Mouse (Mus musculus): ENCODE results near the gene Ppp6r3. TPM values are rescaled to one million over a fixed set of nuclear protein-coding genes. Genes with fewer than 3 reads are reported as not detected.

Ppp6r3 gene
- polyA plus RNA-seq, 1 experiment = 28.8 TPM

- H3K4me3 ChIP-seq (ENCODE audit: control insufficient read depth, low read depth, low read length) = peak overlapping the region; percentile 41
- H3K36me3 ChIP-seq (ENCODE audit: control insufficient read depth, insufficient read depth, low read length) = no peaks in the 10 kb centered on the region
- no peaks in the 10 kb centered on the region for H3K27me3 ChIP-seq (ENCODE audit: control insufficient read depth, insufficient read depth, low read length)
- no peak for TF ChIP-seq POLR2A (IDR thresholded peaks at IDR 0.05; ENCODE audit: control insufficient read depth, low read depth, low read length)
- H3K4me1 ChIP-seq (ENCODE audit: control insufficient read depth, insufficient read depth, low read length) = peaks cover 10% of the 10 kb centered on the region
- H3K27ac ChIP-seq (ENCODE audit: control insufficient read depth, insufficient read depth, low read depth, low read length) = peak overlapping the region; percentile 97
Measured at GRCm38 (mm10) chr19:3576451-3577264, 1.1 kb upstream of the Ppp6r3 start.

- Histone ChIP-seq H3K27ac (ENCODE audit: control insufficient read depth, insufficient read depth, low read depth, low read length) (peak overlapping the region; percentile 88), H3K36me3 (ENCODE audit: control insufficient read depth, insufficient read depth, low read length) (no peaks in the 10 kb centered on the region), H3K27me3 (ENCODE audit: control insufficient read depth, insufficient read depth, low read length) (no peaks in the 10 kb centered on the region), H3K4me1 (ENCODE audit: control insufficient read depth, insufficient read depth, low read length) (peaks cover 10% of the 10 kb centered on the region), H3K4me3 (ENCODE audit: control insufficient read depth, low read depth, low read length) (peak overlapping the region; percentile 89)
- TF ChIP-seq CTCF (IDR thresholded peaks at IDR 0.05; ENCODE audit: control insufficient read depth, insufficient read depth, insufficient replicate concordance, low read depth, low read length) (no peak), POLR2A (IDR thresholded peaks at IDR 0.05; ENCODE audit: control insufficient read depth, low read depth, low read length) (no peak)
Measured at GRCm38 (mm10) chr19:3575276-3575631, 295 bp downstream of the Ppp6r3 start.

GRCm38 (mm10) chr19:3574593-3575094 lies 905 bp downstream of the Ppp6r3 start:
- Histone ChIP-seq H3K27me3 (ENCODE audit: control insufficient read depth, insufficient read depth, low read length) (no peaks in the 10 kb centered on the region), H3K4me3 (ENCODE audit: control insufficient read depth, low read depth, low read length) (peak overlapping the region; percentile 89), H3K4me1 (ENCODE audit: control insufficient read depth, insufficient read depth, low read length) (peaks cover 10% of the 10 kb centered on the region), H3K36me3 (ENCODE audit: control insufficient read depth, insufficient read depth, low read length) (no peaks in the 10 kb centered on the region), H3K27ac (ENCODE audit: control insufficient read depth, insufficient read depth, low read depth, low read length) (peak overlapping the region; percentile 88)
- TF ChIP-seq CTCF (IDR thresholded peaks at IDR 0.05; ENCODE audit: control insufficient read depth, insufficient read depth, insufficient replicate concordance, low read depth, low read length) = no peak
- no peak for TF ChIP-seq POLR2A (IDR thresholded peaks at IDR 0.05; ENCODE audit: control insufficient read depth, low read depth, low read length)

- Histone ChIP-seq H3K4me1 (ENCODE audit: control insufficient read depth, insufficient read depth, low read length) (no peaks in the 10 kb centered on the region), H3K27me3 (ENCODE audit: control insufficient read depth, insufficient read depth, low read length) (no peaks in the 10 kb centered on the region), H3K36me3 (ENCODE audit: control insufficient read depth, insufficient read depth, low read length) (no peaks in the 10 kb centered on the region), H3K27ac (ENCODE audit: control insufficient read depth, insufficient read depth, low read depth, low read length) (no peak overlapping the region), H3K4me3 (ENCODE audit: control insufficient read depth, low read depth, low read length) (no peak overlapping the region)
- no peak for TF ChIP-seq CTCF (IDR thresholded peaks at IDR 0.05; ENCODE audit: control insufficient read depth, insufficient read depth, insufficient replicate concordance, low read depth, low read length)
- TF ChIP-seq POLR2A (IDR thresholded peaks at IDR 0.05; ENCODE audit: control insufficient read depth, low read depth, low read length) = no peak
Measured at GRCm38 (mm10) chr19:3564309-3564708, 11.2 kb downstream of the Ppp6r3 start.

GRCm38 (mm10) chr19:3562752-3563151 lies 12.8 kb downstream of the Ppp6r3 start:
- no peak for TF ChIP-seq CTCF (IDR thresholded peaks at IDR 0.05; ENCODE audit: control insufficient read depth, insufficient read depth, insufficient replicate concordance, low read depth, low read length)
- no peak for TF ChIP-seq POLR2A (IDR thresholded peaks at IDR 0.05; ENCODE audit: control insufficient read depth, low read depth, low read length)
- no peaks in the 10 kb centered on the region for H3K27me3 ChIP-seq (ENCODE audit: control insufficient read depth, insufficient read depth, low read length)
- no peaks in the 10 kb centered on the region for H3K4me1 ChIP-seq (ENCODE audit: control insufficient read depth, insufficient read depth, low read length)
- no peak overlapping the region for H3K4me3 ChIP-seq (ENCODE audit: control insufficient read depth, low read depth, low read length)
- H3K27ac ChIP-seq (ENCODE audit: control insufficient read depth, insufficient read depth, low read depth, low read length) = no peak overlapping the region
- H3K36me3 ChIP-seq (ENCODE audit: control insufficient read depth, insufficient read depth, low read length) = no peaks in the 10 kb centered on the region

GRCm38 (mm10) chr19:3562298-3562697 lies 13.3 kb downstream of the Ppp6r3 start:
- H3K36me3 ChIP-seq (ENCODE audit: control insufficient read depth, insufficient read depth, low read length) = no peaks in the 10 kb centered on the region
- no peak overlapping the region for H3K27ac ChIP-seq (ENCODE audit: control insufficient read depth, insufficient read depth, low read depth, low read length)
- no peaks in the 10 kb centered on the region for H3K27me3 ChIP-seq (ENCODE audit: control insufficient read depth, insufficient read depth, low read length)
- no peaks in the 10 kb centered on the region for H3K4me1 ChIP-seq (ENCODE audit: control insufficient read depth, insufficient read depth, low read length)
- H3K4me3 ChIP-seq (ENCODE audit: control insufficient read depth, low read depth, low read length) = no peak overlapping the region
- no peak for TF ChIP-seq POLR2A (IDR thresholded peaks at IDR 0.05; ENCODE audit: control insufficient read depth, low read depth, low read length)
- no peak for TF ChIP-seq CTCF (IDR thresholded peaks at IDR 0.05; ENCODE audit: control insufficient read depth, insufficient read depth, insufficient replicate concordance, low read depth, low read length)

- Histone ChIP-seq H3K27me3 (ENCODE audit: control insufficient read depth, insufficient read depth, low read length) (no peaks in the 10 kb centered on the region), H3K27ac (ENCODE audit: control insufficient read depth, insufficient read depth, low read depth, low read length) (no peak overlapping the region)
- TF ChIP-seq POLR2A (IDR thresholded peaks at IDR 0.05; ENCODE audit: control insufficient read depth, low read depth, low read length) = no peak
- TF ChIP-seq CTCF (IDR thresholded peaks at IDR 0.05; ENCODE audit: control insufficient read depth, insufficient read depth, insufficient replicate concordance, low read depth, low read length) = no peak
Measured at GRCm38 (mm10) chr19:3556169-3556827, 19.3 kb downstream of the Ppp6r3 start.

More at GRCm38 (mm10) chr19:3556169-3556827, 19.3 kb downstream of the Ppp6r3 start:
- H3K4me3 ChIP-seq (ENCODE audit: control insufficient read depth, low read depth, low read length) = no peak overlapping the region
- H3K4me1 ChIP-seq (ENCODE audit: control insufficient read depth, insufficient read depth, low read length) = no peaks in the 10 kb centered on the region
- H3K36me3 ChIP-seq (ENCODE audit: control insufficient read depth, insufficient read depth, low read length) = no peaks in the 10 kb centered on the region

All from testis, adult 2 months (tissue).